Mouse (Mus musculus) heart, adult 2 months (tissue): ENCODE data around the gene Vmn1r3.
"Not testable (repeated sequence)": the region's sequence is repeated elsewhere in the genome, so short reads cannot be mapped to it uniquely, and the experiment has no call there.

Source experiments
- CTCF ChIP-seq: fragments of 200-600 bp; IDR thresholded peaks from 2 replicates; pipeline ENCODE4 v1.8.1; 2022; ENCODE audit warnings: antibody characterized with exemption, mild to moderate bottlenecking, moderate library complexity
- EP300 ChIP-seq: fragments of 200-500 bp; IDR thresholded peaks from 2 replicates; pipeline ENCODE4 v1.6.1; 2011; ENCODE audit warnings: low read depth, low read length, control low read depth; ENCODE audit not compliant: insufficient read depth

DNA sequence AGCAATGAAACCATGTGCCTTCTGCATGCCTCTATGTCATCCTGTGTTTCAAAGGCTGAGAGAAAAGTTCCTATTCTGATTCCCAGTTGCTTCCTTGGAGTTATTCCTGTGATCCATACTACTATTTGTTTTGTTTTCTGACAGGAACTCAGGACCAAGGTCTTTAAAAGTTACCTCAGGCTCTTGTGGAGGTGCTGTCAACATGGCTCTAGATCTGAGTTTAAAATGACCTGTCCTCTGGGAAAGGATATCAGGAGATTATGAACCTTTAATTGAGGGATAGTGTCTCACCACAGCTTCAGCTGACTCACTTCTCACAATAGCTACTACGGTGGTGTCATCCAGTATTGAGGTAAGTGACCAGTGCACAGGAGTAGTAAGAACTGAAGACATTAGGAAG lies 18.1 kb downstream of the Vmn1r3 start, which contains the start of gene Vmn1r2:
- TF ChIP-seq CTCF, EP300: not testable (repeated sequence)
